Mouse (Mus musculus) induced T-regulatory cell, adult 2 months (primary cell): ENCODE measurements around the gene Ppp1r14a.

Experiments
- DNase-seq: peaks from one replicate; pipeline ENCODE4 v3.0.0-alpha.2; 2012; ENCODE audit warnings: low read depth

The Ppp1r14a gene

GRCm38 (mm10) chr7:29288942-29289638, at the start of gene Ppp1r14a:
Gene Ppp1r14a, plus strand, starts transcription at chr7:29289308.
- peak; percentile 77 for DNase-seq

DNA sequence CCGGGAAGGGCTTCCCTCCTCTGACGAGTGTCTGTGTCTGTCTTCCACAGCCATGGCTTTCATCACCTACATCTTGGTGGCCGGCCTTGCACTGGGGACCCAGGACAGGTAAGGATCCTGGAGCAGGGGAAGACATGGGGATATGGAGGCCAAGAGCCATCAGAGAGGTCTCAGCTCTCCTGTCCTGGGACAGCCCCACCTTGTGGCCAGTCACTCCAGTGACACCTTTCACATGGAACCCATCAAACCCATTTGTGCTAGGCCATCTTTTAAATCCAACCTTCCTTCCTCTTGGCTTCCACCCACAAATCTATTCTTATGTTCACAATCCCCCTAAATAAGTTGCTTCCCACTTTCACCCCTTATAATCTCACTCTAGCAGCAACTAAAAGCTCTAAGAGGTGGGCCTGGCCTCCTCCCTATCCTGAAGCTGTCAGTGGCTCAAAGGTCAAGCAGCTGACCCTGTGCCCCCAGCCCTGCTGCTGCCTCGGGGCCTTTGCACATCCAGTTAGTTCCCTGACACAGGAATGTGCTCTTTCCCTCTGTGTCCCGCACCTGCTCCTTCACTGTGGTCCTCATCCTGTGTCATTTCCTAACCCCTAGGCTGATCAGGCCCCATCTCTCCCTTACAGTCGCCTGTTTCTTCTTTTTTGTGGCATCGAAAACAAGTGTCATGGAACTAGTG, 44.2 kb upstream of the Ppp1r14a start:
- DNase-seq: peak; percentile 67

- no peak for DNase-seq
Measured at GRCm38 (mm10) chr7:29246015-29246414, 43.1 kb upstream of the Ppp1r14a start.

- no peak for DNase-seq
Measured at GRCm38 (mm10) chr7:29246619-29247313, 42.3 kb upstream of the Ppp1r14a start.

GRCm38 (mm10) chr7:29247314-29247700, 41.8 kb upstream of the Ppp1r14a start:
- DNase-seq: peak; percentile 84

DNA sequence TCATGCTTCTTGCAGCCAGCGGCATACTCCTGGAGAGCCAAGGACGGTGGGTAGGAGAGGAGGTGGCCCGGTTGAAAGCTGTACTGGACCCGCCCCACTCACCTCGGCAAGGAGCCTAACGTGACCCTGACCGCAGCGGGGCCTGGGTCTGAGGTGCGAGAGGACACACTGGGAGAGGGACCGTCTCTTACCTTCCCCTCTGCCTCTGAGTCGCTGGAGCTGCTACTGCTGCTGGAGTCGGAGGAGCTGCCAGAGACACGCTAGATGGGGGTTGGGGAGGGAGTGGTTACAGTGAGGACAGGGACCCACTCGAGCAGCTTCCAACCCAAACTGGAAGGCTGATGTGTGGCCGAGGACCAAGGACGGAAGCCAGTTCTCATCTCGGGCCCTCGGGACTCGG, 41.4 kb upstream of the Ppp1r14a start:
- no peak for DNase-seq

GRCm38 (mm10) chr7:29248261-29248841, 40.8 kb upstream of the Ppp1r14a start, which contains the start of gene 2200002D01Rik:
Gene 2200002D01Rik, minus strand, starts transcription at chr7:29248466.
- peak; percentile 38 for DNase-seq

GRCm38 (mm10) chr7:29251166-29251565, 37.9 kb upstream of the Ppp1r14a start:
- peak; percentile 44 for DNase-seq

- DNase-seq: no peak
Measured at GRCm38 (mm10) chr7:29253842-29254241, 35.3 kb upstream of the Ppp1r14a start.

DNA sequence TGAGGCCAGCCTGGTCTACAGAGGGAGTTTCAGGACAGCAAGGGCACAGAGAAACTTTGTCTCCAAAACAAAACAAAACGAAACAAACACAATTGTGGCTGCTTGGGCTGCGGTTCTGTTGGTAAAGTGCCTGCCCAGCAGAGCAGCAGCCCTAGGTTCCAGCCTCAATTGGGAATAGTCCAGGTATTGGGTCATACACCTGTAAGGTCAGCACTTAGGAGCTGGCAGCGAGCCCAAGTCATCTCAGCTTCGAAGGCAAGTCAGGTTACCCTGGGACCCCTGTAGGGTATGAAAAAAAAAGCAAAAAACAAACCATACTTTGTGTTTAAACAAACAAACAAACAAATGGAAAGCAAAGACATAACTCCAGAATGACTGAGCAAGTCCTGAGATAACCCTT, 33.2 kb upstream of the Ppp1r14a start:
- no peak for DNase-seq

DNA sequence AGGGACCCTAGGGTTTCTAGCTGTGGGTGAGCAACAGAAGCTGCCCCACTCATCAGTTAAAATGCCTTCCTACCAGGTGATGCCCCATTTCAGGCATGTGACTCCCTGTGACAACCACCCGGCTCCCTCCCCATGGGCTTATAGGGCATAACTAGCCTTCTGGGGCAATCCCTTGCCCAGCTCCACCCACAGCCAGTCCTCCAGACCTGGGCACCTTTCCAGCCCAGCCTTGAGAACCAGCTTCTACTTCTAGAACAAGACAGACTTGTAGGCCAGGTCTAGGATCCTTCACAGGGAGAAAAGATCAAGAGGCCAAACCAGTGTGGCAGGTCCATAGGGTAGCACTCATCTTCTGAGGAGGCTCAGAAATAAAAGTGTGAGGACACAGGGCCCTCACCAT, 31.7 kb upstream of the Ppp1r14a start:
- DNase-seq: no peak

GRCm38 (mm10) chr7:29259781-29260730, 29.1 kb upstream of the Ppp1r14a start:
- no peak for DNase-seq

GRCm38 (mm10) chr7:29262151-29262550, 27.0 kb upstream of the Ppp1r14a start:
- DNase-seq: no peak

- DNase-seq: no peak
Measured at GRCm38 (mm10) chr7:29263831-29264230, 25.3 kb upstream of the Ppp1r14a start.

- no peak for DNase-seq
Measured at GRCm38 (mm10) chr7:29265636-29266035, 23.5 kb upstream of the Ppp1r14a start.

- no peak for DNase-seq
Measured at GRCm38 (mm10) chr7:29266931-29267330, 22.2 kb upstream of the Ppp1r14a start.

GRCm38 (mm10) chr7:29270445-29270844, 18.7 kb upstream of the Ppp1r14a start:
- DNase-seq: no peak

DNA sequence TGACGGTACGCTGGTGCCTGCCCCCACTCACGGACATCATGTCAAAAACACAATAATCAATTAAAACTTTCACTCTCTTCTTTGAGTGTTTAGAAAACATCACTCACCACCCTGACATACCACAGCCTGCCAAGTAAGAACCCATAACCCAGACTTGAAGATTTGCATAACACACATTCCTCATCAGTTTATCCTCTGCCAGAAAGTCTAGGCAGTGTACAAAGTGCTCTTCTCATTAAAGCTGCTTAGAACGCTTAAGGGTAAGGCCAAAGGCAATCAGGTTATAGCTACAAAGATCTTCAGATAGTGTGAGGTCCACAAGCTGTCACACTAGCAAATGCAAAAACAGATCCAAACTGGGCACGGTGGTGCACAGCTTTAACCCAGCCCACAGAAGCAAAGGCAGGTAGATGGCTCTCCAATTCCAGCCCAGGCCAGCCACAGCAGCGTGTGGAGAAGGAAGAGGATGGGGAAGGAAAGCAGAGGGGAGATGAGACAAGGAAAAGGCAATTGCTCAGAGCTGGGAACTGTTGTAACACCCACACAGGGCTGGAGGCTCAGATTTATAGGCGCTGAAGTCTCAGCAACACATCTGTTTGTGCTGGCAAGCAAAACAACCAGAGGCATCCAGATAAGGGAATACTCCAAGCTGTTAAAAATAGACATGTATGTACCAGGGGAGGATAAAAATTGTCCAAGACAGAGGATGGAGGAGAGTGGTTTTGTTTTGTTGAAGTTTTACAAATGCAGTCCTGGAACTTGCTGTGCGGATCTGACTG, 17.2 kb upstream of the Ppp1r14a start:
- no peak for DNase-seq

GRCm38 (mm10) chr7:29276715-29277114, 12.4 kb upstream of the Ppp1r14a start:
- no peak for DNase-seq

DNA sequence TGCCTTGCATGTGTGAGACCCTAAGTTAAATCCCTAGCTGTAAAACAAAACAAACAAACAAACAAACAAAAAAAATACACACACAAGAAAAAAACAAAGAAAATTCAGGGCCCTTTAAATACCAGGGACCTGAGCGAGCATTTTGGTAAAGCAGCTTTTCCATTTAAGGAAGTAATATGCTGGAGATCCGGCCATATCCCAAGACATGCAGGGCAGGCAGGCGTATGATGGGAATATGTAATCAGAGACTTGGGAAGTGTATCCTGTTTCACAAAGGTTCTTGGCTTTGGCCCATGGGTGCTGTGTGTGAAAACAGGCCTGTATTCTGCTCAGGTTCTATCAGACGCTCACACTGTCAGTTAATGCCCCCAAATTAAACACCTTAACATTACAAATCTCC, 11.6 kb upstream of the Ppp1r14a start:
- DNase-seq: no peak

DNA sequence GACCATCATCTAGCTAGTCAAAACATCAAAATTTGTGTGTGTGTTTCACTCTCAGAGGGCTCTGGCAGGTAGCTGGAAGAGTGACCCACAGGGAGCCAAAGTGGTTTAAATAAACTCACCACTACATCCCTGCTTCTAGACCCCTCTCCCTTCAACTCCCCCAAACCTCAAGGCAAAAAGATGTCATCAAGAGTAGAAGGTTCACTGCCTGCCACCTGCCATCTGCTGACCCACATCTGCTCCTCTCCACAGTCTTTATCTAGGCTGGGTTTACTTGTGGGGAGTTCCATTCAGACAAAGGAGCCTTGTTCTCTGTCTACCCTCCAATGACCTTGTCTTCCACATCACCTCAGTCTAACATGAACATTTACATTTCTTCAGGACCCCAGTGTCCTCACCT, 9.8 kb upstream of the Ppp1r14a start:
- DNase-seq: no peak
